Mouse (Mus musculus): ENCODE results near the gene Eps8l2. TPM values are rescaled to one million over a fixed set of nuclear protein-coding genes. Genes with fewer than 3 reads are reported as not detected.
A peak's percentile ranks its signal among the peaks of the same experiment; 100 is the strongest.

Gene Eps8l2
- polyA plus RNA-seq, 1 experiment from 2014 or later, result 234 TPM

DNA sequence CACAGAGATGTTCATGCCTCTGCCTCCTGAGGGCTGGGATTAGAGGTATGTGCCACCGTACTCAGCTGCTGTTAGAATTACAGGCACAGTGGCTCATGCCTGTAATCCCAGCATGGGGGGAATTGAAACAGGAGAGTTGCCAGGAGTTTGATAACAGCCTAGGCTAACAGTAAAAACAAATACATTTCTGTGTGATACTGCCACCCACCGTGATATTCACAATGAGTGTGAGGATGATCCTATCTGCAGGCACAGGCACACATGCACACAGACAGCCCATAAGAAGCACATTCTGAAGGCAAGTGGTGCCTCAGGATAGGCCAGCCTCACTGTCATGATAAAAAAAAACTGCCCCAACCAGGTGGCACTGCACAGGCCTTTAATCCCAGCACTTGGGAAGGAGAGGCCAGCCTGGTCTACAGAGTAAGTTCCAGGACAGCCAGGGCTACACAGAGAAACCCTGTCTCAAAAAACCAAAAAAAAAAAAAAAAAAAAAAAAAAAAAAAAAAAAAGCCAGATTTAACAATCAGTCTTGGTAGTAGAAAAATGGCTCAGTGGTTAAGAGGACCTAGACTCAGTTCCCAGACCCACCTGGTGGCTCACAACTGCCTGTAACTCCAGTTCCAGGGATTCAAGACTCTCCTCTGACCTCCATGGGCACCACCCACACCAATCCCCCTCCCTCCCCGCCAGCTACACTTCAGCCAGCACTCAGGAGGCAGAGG, 40.6 kb upstream of the Eps8l2 start:
- Histone ChIP-seq H3K4me2 (replicated peaks; ENCODE audit: low read depth) (no peak overlapping the region), H3K9me3 (ENCODE audit: control insufficient read depth) (no peaks in the 10 kb centered on the region), H3K36me3 (ENCODE audit: control insufficient read depth, insufficient read depth) (peaks cover 29% of the 10 kb centered on the region), H3K27ac (ENCODE audit: low read depth, low read length) (no peak overlapping the region), H3K4me1 (replicated peaks; ENCODE audit: control insufficient read depth, insufficient read depth, low read length) (no peaks in the 10 kb centered on the region; the same call in 1 of the 2 replicates), H3K9ac (ENCODE audit: low read depth, low read length) (no peak overlapping the region), H3K4me3 (ENCODE audit: low read depth, low read length) (no peak overlapping the region), H3K27me3 (replicated peaks; ENCODE audit: control insufficient read depth, insufficient read depth, low read length) (peaks cover 22% of the 10 kb centered on the region)
- WGBS, result 76% methylated on average over 3 of the region's 3 CpGs
- no peak for TF ChIP-seq CTCF (IDR thresholded peaks at IDR 0.05; ENCODE audit: low read depth)
- no peak for ATAC-seq

DNA sequence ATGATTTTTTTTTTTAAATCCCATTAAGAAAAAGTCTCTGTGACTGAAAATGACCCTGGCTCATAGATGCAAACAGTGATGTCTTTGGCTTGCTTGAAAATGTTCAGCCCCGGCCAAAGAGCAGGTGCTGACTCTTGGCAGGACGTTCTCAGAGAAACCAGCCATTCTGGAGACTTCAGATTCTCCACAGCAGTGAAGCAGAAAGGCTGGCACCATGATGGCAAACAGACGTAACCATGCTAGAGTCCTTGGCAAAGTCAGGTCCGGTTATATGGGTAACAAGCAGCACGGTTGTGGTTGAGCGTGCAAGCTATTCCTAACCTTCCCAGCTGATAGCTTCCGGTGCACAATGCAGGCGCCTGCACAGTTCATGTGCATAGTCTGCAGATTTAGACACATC, 39.5 kb upstream of the Eps8l2 start:
- Histone ChIP-seq H3K27me3 (replicated peaks; ENCODE audit: control insufficient read depth, insufficient read depth, low read length) (peaks cover 12% of the 10 kb centered on the region; the same call in 1 of the 2 replicates), H3K4me2 (replicated peaks; ENCODE audit: low read depth) (no peak overlapping the region), H3K36me3 (ENCODE audit: control insufficient read depth, insufficient read depth) (peaks cover 38% of the 10 kb centered on the region), H3K9me3 (ENCODE audit: control insufficient read depth) (no peaks in the 10 kb centered on the region), H3K9ac (ENCODE audit: low read depth, low read length) (no peak overlapping the region), H3K4me3 (ENCODE audit: low read depth, low read length) (no peak overlapping the region), H3K4me1 (replicated peaks; ENCODE audit: control insufficient read depth, insufficient read depth, low read length) (no peaks in the 10 kb centered on the region; the same call in 1 of the 2 replicates), H3K27ac (ENCODE audit: low read depth, low read length) (no peak overlapping the region)
- ATAC-seq, result no peak
- TF ChIP-seq CTCF (IDR thresholded peaks at IDR 0.05; ENCODE audit: low read depth), result no peak
- WGBS, result 94% methylated on average over 8 of the region's 8 CpGs

DNA sequence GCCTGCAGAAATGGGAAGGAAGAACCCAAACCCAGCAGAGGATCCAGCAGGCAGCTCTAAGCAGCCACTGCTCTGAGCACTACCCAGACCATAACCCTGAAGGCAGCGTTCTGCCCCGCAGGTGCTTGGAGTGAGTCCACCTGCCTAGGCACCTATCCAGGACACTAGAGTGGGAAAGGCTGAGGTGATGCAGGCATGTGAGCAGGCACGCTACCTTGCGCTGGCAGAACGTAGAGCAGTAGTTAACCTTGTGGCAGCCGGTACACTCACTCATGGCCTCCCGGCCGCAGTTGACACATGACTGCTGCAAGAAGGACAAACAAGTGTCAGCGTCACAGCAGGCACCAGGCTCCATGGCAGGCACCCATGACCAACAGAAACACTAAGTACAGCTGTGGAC, 37.3 kb upstream of the Eps8l2 start:
- no peak for TF ChIP-seq CTCF (IDR thresholded peaks at IDR 0.05; ENCODE audit: low read depth)
- H3K27me3 ChIP-seq (replicated peaks; ENCODE audit: control insufficient read depth, insufficient read depth, low read length), result no peaks in the 10 kb centered on the region
- no peaks in the 10 kb centered on the region for H3K4me1 ChIP-seq (replicated peaks; ENCODE audit: control insufficient read depth, insufficient read depth, low read length)
- ATAC-seq, result peak; percentile 42
- 82% methylated on average over 9 of the region's 9 CpGs for WGBS
- H3K9ac ChIP-seq (ENCODE audit: low read depth, low read length), result no peak overlapping the region
- no peak overlapping the region for H3K4me2 ChIP-seq (replicated peaks; ENCODE audit: low read depth)
- H3K9me3 ChIP-seq (ENCODE audit: control insufficient read depth), result no peaks in the 10 kb centered on the region
- H3K36me3 ChIP-seq (ENCODE audit: control insufficient read depth, insufficient read depth), result peaks cover 60% of the 10 kb centered on the region
- peak overlapping the region; percentile 66 for H3K27ac ChIP-seq (ENCODE audit: low read depth, low read length)
- H3K4me3 ChIP-seq (ENCODE audit: low read depth, low read length), result no peak overlapping the region

DNA sequence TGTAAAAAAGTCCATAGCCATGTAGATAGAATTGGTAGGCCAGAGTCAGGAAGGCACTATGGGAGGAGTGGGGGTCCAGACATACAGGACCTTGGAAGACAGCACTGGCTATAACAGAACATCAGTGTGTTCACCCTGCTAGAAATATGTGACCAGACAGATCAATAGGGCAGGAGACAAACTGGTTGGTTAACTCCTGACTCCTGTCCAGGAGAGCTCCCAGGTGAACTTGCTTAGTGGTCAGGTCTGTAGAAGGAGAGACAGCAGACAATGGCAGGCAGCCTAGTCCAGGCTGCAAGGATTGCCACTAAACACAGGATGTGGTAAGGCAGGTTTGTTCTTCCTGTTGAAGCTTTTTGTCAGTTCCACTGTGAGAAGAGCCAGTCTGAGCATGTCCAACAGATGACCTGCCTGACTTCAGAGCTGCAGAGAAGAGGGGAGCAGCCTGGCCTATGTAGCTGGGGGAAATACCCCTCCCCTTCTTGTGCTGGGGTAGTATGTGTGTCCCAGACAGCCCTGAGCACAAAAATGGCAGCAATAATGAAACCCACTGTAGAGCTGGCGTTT, 35.9 kb upstream of the Eps8l2 start:
- no peaks in the 10 kb centered on the region for H3K4me1 ChIP-seq (replicated peaks; ENCODE audit: control insufficient read depth, insufficient read depth, low read length)
- H3K4me3 ChIP-seq (ENCODE audit: low read depth, low read length), result no peak overlapping the region
- ATAC-seq, result no peak
- TF ChIP-seq CTCF (IDR thresholded peaks at IDR 0.05; ENCODE audit: low read depth), result no peak
- H3K27ac ChIP-seq (ENCODE audit: low read depth, low read length), result 0 out of 2 replicates have a peak overlapping the region, but pooled peaks have one; percentile 21
- no peaks in the 10 kb centered on the region for H3K27me3 ChIP-seq (replicated peaks; ENCODE audit: control insufficient read depth, insufficient read depth, low read length)
- no peak overlapping the region for H3K9ac ChIP-seq (ENCODE audit: low read depth, low read length)
- no peak overlapping the region for H3K4me2 ChIP-seq (replicated peaks; ENCODE audit: low read depth)
- 78% methylated on average over 1 of the region's 1 CpGs for WGBS
- no peaks in the 10 kb centered on the region for H3K9me3 ChIP-seq (ENCODE audit: control insufficient read depth)
- H3K36me3 ChIP-seq (ENCODE audit: control insufficient read depth, insufficient read depth), result peaks cover 64% of the 10 kb centered on the region

DNA sequence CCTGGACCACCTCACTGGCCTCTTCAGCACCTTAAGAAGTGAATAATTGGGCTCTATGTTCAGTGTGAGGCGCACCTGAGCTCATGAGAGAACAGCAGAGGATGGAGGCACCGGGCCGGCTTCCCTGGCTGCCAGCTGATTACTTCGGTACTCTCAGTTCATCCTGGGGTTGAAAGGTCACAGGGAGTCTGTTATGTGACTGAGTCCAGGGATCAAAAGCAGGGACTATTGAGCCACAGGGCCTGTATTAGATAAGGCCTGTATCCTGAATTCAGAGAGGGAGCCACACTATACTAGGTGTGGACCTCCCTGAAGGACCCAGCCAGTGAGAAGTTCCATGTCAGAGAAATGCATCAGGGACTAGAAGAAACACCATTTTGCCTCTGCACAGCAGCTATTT, 34.1 kb upstream of the Eps8l2 start:
- H3K36me3 ChIP-seq (ENCODE audit: control insufficient read depth, insufficient read depth), result peaks cover 79% of the 10 kb centered on the region
- H3K9me3 ChIP-seq (ENCODE audit: control insufficient read depth), result no peaks in the 10 kb centered on the region
- no peak overlapping the region for H3K9ac ChIP-seq (ENCODE audit: low read depth, low read length)
- no peak overlapping the region for H3K27ac ChIP-seq (ENCODE audit: low read depth, low read length)
- TF ChIP-seq CTCF (IDR thresholded peaks at IDR 0.05; ENCODE audit: low read depth), result no peak
- no peak overlapping the region for H3K4me2 ChIP-seq (replicated peaks; ENCODE audit: low read depth)
- no peak overlapping the region for H3K4me3 ChIP-seq (ENCODE audit: low read depth, low read length)
- H3K4me1 ChIP-seq (replicated peaks; ENCODE audit: control insufficient read depth, insufficient read depth, low read length), result no peaks in the 10 kb centered on the region
- WGBS, result 66% methylated on average over 4 of the region's 4 CpGs
- no peaks in the 10 kb centered on the region for H3K27me3 ChIP-seq (replicated peaks; ENCODE audit: control insufficient read depth, insufficient read depth, low read length)
- ATAC-seq, result no peak

DNA sequence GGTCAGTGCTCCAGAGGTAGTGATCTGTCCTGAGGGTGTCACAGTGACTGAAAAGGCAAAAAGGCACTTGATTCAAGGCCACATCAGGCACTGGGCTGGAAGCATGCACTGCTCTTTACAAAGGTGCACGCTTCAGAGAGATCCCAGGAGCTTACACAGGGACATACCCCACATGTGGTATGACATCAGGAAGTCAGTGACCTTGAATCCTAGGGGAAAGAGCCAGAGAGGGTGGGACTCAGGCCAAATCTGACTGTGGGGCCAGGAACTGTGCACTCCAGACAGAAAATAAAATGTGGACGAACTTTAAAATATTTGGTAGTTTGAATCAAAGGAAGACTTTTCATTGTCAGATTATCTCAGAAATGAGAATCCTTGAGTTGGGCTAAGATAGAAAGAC, 24.3 kb upstream of the Eps8l2 start:
- no peak overlapping the region for H3K4me2 ChIP-seq (replicated peaks; ENCODE audit: low read depth)
- H3K9me3 ChIP-seq (ENCODE audit: control insufficient read depth), result no peaks in the 10 kb centered on the region
- H3K4me3 ChIP-seq (ENCODE audit: low read depth, low read length), result no peak overlapping the region
- no peaks in the 10 kb centered on the region for H3K27me3 ChIP-seq (replicated peaks; ENCODE audit: control insufficient read depth, insufficient read depth, low read length)
- H3K36me3 ChIP-seq (ENCODE audit: control insufficient read depth, insufficient read depth), result peaks cover 66% of the 10 kb centered on the region
- no peak overlapping the region for H3K9ac ChIP-seq (ENCODE audit: low read depth, low read length)
- H3K27ac ChIP-seq (ENCODE audit: low read depth, low read length), result no peak overlapping the region
- WGBS, result 83% methylated on average over 2 of the region's 2 CpGs
- no peak for ATAC-seq
- no peaks in the 10 kb centered on the region for H3K4me1 ChIP-seq (replicated peaks; ENCODE audit: control insufficient read depth, insufficient read depth, low read length)
- no peak for TF ChIP-seq CTCF (IDR thresholded peaks at IDR 0.05; ENCODE audit: low read depth)

Data from intestine, postnatal 0 days (tissue).